Mouse (Mus musculus) left cerebral cortex, adult 8-10 months (tissue): Measurements from ENCODE around the gene Sh3kbp1. TPM values are rescaled to one million over a fixed set of nuclear protein-coding genes. Genes with fewer than 3 reads are reported as not detected.

Source experiments
- DNase-seq, 2 experiments: peaks; one replicate each; pipeline ENCODE4 v3.0.0; 2022; ENCODE audit warnings: low spot score in 2 of 2
- total RNA-seq, 4 experiments: library from RNA; stranded (reverse); gene quantifications; 2 replicates each; pipeline ENCODE4 v1.2.4; 2022

The Sh3kbp1 gene
- total RNA-seq, 4 experiments from 2014 or later: 56.2 to 61.8 (median 59.0) TPM

DNA sequence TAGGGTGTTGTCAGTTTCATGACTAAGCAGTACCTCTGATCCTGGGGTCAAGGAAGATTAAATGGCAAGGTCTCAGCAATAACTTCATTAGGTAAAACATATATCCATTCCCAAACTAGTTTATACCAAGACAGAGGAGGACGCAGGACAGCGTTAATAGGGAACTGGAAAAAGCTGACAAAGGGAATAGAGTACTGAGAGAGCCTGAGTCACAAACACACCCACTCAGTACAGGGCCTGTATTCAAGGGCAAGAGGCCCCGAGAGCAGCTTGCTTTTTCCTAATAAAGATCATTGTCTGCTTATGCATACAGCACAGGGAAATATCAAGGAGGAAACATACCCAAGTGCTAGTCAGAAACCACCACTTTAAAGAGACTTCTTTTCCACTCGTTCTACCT, 284.5 kb downstream of the Sh3kbp1 start:
- DNase-seq: no peak

DNA sequence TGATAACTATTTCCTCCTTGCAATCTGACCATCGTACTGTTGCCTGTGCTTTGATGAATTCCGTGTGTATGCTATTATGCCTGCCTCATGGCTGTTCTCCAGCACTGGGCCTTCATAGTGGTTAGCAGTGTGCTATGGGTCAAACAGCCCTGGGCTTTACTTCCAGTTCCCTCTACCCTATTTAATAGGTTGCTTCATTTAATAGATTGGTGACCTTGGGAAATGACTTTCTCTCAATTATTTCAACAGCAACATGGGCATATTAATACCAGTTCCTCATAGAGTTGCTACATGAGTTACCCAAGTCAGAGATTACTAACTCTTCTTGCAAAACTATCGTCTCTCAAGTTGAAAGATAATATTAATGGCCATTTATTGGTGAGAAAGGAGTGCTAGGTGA, 285.0 kb downstream of the Sh3kbp1 start:
- DNase-seq: no peak

DNA sequence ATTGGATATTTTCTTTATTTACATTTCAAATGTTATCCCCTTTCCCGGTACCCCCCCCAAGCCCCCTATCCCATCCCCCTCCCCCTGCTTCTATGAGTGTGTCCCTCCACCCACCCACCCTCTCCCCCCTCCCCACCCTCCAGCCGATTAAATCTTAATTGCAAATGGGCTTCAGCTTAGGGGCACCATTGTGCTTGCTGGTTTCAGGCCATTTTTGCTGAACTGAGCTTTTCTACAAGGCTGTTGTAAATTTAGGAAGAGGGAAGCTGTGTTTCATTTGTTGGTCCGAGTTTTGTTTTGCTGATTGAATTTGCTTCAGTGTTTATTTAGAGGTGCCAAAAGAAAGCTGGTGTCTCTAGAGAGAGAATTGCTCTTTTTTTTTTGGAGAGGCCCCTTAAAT, 286.4 kb downstream of the Sh3kbp1 start:
- no peak for DNase-seq

DNA sequence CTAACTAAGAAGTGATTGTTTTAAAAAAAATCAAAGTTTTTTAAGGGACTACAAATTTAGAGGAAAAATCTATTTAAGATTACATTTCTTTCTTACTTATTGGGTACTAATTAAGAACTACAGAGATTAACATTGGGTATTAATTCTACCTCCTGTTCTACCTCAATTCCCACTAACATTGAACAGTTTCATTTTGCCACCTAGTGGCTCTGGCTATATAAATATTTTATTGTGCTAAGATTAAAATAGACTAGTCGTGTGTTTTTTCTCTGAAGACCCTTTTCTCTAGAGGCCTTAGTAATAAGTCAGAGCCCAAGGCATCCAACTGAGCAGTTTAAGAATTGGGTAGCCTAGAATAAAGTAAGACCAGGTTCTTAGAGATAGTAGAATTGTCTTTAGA, 288.1 kb downstream of the Sh3kbp1 start:
- DNase-seq: no peak

DNA sequence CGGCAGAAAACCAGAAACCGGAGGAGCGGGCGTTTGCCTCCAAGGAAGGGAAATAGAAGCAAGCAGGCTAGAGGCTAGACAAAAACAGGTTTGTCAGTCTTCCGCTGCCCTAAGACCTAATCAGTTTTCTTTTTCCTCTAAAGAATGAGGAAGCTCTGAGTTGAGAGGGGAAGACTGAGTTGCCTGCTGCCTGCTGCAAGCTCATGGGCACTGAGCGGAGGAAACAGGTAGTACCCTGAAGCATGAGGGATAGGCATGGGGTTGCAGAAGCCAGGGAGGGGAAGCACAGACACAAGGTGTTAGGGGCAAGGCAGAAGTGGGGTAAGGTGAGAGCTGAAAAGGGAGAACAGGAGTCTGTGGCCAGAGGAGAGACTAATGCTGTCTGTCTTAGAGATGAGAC, 297.7 kb downstream of the Sh3kbp1 start:
- no peak for DNase-seq

DNA sequence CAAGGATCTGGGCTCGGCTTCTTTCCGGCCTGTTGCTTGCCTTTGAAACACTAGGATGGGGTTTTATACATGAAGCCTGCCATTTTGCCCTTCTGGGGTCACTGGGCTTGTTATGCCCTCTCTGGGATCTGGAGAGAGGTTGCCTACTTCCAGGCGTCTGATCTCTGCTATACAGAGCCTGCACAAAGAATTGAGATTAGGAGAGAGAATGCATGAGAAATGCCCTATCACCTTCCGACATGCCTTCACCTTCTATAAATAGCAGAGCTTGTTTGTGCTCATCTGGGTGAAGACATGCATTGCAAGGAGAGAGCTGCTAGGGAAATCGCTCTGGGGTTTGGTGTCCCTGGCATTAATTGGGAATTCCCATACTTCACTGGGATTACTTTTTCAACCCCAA, 301.1 kb downstream of the Sh3kbp1 start:
- DNase-seq: no peak

DNA sequence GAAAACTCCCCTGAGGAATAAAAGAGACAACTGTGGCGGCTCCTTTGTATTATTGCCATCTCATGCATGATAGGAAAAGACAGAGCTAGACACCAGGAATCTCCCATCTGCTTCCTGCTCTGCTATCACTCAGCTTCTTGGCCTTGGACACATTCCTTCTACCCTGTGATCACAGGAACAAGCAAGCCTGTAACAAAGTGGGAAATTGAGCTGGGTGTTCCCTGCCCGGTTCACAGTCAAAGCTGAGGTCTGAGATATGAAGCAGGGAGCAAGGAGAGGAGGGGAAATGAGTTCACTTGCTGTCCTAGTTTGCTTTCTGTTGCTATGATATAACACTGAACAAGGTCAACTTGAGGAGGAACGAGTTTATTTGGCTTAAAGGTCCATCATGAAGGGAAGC, 301.8 kb downstream of the Sh3kbp1 start:
- DNase-seq: no peak

DNA sequence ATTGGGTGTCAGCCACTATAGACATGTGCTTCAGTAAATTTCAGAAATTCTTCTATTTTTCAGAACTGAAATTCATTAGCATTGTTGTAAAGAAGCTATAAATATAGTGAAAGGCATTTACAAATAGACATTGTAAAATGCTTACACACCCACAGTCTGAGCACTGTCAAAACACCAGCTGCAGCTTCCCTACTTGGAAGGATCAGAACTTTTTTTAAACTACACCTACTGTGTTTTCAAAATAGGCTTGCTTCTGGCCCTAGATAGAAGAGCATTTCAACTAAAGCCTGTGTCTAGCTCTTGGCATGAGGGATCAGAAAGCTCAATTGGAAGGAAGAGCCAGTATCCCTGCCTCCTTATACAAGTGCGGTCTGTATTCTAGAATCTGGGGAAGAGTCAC, 305.0 kb downstream of the Sh3kbp1 start:
- peak in 1 of 2 experiments; percentile 25 for DNase-seq

DNA sequence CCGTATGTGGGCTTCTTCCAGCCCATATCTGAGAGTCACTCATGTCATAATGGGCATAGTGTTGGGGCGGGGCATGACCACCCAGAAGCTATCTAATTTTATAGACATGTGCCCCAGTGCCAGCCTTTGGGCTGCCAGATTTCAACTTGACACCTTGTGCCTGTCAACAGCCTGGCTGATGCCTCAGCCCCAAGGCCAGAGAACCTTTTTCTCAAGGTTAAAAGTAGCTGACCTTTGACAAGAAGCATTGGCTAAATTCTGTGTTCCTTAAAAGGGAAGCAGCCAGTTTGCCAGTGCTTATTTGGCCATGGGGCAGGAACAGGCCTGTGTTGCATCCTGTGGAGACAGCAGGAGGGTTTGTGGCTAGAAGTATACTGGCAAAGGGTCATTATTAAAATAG, 315.5 kb downstream of the Sh3kbp1 start:
- DNase-seq: no peak

DNA sequence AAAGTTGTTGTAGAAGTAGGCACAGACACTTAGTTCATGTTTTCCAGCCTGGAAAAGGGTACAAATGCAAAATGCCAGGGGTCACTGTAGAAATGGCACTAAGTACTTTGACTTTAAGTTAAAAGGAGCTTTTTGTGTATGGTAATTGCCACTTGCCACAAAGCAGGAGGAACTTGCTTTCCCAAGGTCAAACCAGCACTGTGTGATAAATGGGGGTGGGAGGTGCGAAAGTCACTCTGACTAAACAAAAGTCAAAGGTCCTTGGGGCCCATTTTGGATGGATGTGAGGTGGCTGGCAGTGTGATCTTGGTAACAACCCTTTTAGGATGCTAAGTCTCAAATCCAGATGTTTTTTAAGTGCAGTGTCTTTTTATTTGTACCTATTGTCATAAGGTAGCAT, 316.5 kb downstream of the Sh3kbp1 start:
- no peak for DNase-seq

DNA sequence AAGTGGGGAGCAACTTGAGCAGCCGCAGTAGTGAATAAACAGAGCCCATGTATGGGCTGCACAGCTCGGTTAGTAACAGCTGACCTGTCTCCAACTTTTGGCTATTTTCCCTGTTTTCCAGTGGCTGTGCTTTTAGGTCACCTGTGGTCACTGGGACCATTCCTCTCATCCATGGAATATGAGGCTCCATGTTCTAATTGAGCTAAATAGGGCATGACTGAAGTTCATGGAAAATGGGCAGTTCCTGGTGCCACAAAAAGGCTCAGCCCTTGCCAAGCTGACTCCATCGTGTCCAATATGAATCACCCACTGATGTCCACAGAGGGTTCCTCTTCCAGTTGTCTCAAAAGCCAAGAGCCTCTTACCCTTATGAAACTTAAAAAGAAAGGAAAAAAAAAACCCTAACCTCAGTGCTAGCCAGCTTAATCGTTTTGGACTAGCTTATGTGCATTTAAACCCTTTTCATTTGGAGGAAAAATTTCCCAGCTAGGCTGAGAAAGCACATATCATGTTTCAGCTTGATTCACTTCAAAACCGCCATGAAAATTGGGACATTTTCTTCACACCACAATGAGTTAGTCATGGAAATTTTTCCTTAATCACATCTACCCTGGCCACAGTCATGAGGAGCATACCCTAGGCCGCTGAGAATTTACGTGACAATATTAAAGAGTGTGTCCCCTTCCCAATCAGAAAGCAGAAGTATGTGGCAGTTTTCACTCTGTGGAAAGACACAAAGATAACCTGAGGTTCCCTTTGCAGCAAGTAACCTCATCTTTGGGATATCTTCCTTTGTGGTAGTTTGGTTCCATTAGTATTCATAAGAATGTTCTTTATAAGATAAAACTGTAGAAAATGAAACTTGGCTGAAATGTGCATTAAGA, 326.7 kb downstream of the Sh3kbp1 start:
- DNase-seq: no peak

DNA sequence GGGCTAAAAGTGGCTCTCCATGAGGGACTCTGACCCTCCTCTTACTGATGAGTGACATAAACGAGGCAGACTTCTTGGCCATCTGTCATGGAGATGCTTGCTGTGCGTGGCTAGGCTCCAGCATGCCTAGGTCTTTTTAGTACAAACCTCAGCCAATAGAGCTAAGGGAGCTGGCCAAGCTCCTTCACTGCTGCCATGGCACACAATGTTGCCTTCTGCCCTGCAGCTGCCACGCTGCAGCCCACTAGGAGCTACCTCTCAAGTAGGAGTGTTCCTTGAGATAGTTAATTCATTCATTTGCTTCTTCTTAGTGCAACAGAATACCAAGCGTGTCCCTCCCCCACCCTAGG, 327.3 kb downstream of the Sh3kbp1 start:
- no peak for DNase-seq

DNA sequence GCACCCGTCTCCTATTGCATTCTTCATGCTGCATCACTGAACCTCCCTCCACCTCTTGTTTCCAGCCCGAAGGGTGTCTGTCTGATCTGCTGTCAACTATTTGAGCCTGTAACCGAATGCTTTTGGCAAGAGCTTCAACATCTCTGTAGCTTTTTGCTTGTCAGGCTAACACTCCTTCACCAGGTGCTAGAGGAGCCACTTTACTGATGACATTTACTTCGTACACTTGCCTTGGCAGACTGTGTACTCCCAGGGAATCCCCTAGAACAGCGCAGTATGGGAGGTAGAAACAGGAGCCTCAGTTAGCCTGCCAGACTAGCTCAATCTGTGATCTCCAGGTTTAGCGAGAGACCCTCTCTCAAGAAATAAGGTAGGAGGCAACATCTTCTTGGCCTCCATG, 328.4 kb downstream of the Sh3kbp1 start:
- DNase-seq: no peak

DNA sequence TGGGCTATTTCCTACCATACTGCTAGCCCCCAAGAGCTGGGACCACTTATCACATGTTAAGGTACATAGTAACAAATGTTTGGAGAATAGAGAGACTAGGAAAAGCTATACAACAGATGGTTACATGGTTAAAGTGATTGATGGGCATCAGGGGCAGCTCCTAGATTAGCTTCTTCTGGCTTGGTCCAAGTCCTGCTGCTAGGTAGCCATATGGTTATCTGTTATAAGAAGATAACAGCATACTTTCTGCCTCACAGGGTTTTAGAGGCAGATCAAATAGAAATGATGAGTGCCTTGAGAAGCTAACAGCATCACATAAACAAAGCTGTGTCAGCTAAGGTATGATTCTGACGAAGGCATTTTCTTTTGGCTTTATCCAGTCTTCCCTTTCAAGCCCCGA, 334.3 kb downstream of the Sh3kbp1 start:
- DNase-seq: no peak

DNA sequence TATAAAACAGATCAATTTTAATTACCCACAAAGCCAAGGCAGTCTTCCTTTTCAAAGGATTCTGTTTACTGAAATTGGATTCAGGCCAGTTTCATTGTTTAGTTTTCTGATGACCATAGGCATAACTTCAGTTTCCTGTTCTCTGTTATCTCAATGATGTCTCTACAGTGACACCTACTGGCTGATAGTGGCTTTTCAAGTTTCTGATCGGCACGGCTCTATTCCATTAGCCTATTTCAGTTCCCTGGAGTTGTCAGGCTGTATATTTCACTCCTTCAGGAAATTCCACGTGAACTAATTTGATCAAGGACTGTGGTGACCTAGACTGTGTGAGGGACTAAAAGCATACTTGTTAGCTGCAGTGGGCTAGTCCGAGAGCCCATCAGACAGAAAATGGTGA, 336.2 kb downstream of the Sh3kbp1 start:
- DNase-seq: peak in 1 of 2 experiments; percentile 32

DNA sequence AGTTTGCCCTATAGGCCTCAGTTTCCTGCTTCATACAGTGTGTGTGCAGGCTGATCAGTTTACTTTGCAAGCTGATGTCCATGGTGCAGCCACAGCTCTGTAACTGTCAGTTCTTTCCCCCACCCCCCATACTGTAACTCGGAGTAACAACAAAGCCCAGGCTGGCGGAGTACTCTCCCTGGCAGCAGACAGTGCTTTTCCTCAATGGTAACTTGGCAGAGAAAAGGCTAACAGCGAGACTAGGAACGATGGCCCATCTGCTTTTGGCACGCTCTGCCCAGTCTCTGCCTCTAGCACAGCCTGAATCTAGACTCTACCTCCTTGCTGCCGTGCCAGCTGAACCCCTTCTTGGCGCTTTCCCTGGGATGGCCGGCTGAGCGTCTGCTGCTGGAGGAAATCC, 336.9 kb downstream of the Sh3kbp1 start:
- peak in 1 of 2 experiments; percentile 18 for DNase-seq

DNA sequence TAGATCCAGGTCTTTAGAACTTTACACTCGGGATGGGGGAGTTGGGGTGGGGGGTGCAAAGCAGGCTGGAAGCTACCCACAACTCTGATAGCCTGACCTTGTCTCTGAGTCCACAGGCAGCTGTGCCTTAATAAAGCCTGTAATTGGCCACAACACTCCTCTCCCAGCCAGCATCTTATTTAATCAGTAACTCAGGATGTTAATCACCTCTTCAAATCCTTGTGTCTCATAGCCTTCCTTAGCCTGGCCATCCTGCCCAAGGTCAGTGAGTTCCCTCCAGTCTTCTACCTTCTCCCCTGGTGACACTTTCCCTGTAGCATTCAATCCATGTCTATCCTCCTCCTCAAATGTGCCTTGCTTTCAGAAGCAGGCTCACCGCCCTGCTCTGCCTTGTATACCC, 342.0 kb downstream of the Sh3kbp1 start:
- DNase-seq: no peak

DNA sequence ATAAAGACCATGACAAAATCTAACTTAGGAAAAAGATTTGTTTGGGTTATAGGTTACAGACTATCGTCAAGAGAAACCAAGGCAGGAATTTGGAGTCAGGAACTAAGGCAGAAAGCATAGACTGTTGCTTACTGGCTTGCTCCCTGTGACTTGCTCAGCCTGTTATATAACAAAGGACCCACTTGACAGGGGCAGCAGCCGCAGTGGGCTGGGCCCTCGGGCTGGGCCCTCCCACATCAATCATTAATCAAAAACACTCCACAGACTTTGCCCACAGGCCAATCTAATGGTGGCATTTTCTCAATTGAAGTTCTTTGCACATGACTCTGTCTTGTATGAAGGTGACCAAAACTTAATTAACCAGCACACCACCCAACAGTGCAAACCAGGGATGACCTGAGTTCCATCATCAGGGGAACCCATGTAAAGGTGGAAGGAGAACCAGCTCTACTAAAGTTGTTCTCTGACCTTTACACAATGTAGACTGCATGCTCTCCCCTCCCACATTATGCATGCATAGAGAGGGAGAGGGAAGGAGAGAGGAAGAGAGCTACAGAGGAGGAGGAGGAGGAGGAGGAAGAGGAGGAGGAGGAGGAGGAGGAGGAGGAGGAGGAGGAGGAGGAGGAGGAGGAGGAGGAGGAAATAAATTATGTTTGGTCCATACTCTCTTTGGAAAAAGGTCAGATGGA, 344.2 kb downstream of the Sh3kbp1 start:
- DNase-seq: no peak

DNA sequence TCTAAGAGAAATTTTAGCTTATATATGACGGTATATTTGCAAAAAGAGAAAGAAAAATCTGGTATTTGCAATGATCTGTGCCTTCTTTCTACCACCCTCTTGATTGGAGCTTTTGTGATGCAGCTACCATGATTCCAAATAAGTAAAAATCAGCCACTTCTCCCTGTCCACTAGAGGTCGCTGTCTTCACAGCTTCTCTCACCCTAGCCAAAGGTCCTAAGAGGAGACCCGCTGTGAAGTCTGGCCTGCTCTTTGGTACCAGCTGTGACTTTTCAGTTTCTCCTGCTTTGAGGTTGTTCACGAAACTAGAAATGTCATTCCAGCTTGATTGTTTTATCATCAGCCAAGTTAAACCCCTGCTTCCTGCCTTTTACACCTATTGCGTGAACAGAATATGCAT, 346.7 kb downstream of the Sh3kbp1 start:
- no peak for DNase-seq

DNA sequence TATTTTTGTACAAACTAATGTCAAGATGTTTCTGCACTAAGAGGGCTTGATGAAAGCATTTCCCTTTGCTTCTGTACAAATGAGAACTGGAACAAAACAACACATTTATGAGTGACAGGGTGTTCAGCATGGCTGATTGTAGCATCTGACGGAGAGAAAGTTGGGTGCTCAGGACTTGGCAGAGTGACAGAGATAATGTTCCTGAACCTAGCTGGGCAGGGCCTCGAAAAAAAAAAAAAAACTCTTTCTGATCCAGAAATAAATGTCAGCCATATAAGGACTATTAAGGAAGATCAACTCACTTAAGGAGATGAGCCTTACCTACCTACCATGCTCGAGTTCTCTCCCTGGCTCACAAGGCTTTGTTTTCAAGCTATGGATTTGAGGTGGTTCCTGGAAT, 349.2 kb downstream of the Sh3kbp1 start:
- no peak for DNase-seq

DNA sequence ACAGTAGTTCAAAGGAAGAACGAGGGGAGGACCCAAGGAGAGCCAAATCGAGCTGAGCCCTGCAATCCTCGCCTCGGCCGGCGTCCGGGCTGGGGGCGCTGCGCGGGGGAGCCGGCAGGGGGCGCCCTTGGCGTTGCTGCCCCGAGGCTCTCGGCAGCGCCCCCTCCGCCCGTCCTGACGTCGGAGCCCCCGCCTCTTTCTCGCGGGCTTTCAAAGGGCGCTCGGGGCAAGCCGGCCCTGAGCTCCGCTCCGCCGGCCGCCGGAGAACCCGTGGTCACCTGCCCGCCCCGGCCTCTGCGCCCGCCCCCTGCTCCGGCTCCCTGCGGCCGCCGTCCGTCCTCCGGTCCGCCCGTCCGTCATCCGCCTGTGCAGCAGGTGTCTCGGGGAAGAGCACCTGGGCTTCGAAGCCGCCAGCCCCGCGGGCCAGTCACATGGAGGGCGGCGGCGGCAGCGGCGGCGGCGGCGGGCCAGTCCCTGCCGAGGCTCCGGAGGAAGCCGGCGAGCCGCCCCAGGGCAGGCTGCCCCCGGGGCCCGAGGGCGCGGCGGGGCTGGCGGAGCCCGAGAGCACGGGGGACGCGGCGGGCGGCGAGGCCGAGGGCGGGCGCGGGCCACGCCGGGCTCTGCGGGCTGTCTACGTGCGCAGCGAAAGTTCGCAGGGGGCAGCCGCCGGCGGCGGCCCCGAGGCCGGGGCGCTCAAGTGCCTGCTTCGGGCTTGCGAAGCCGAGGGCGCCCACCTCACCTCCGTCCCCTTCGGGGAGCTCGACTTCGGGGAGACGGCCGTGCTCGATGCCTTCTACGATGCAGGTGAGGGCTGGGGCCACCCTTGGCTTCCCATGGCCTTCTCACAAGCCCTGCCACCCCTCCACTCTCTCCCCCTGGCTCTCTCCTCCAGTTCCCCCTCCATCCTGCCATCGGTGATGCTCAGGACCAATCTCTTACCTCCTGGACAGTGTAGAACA, 361.2 kb downstream of the Sh3kbp1 start, which contains the start of gene Map3k15:
Gene Map3k15 (plus strand): TSS at position 432 of the 959 bp plus-strand sequence.
- DNase-seq: no peak

DNA sequence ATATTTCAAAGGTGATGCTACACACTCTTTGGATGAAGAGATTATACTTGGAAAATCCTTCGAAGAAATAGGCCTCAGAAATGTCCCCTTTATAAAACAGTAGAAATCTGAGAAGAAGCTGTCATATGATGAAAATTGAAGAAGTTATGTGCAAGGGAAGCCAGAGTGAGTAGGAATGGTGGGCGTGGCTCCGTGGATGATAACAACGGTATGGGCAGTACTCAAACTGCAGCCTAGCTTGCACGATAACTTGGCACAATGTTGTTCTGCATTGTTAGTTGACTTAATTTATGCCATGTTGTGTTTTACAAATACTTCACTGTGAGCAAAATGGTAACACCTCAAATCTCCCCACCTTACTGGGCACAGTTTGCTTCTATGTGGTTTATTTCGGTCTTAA, 368.7 kb downstream of the Sh3kbp1 start:
- no peak for DNase-seq
